Mouse (Mus musculus) adrenal gland, adult 2 months (tissue): Measurements from ENCODE around the gene Fosl2. TPM values are rescaled to one million over a fixed set of nuclear protein-coding genes. Genes with fewer than 3 reads are reported as not detected.

Source experiments
- DNase-seq: peaks from one replicate; pipeline ENCODE4 v3.0.0; 2021
- long read RNA-seq: library from polyadenylated mRNA; stranded (forward); transcript quantifications from one replicate; pipeline ENCODE4 v2.0.0, GENCODE M21; 2021
- polyA plus RNA-seq: library from polyadenylated mRNA; depleted of rRNA; stranded (reverse); fragments of >200 nt; gene quantifications from 2 replicates; pipeline ENCODE4 v1.2.3, GENCODE M21; 2012; rRNA removed
- total RNA-seq, 2 experiments: library from RNA; stranded (reverse); gene quantifications; 2 replicates each; pipeline ENCODE4 v1.2.3; 2021

The Fosl2 gene
- total RNA-seq (100 to 1,000 TPM; 275 to 347 TPM), polyA plus RNA-seq (186 and 248 TPM in 2 replicates)
- long read RNA-seq, full-length matches to known transcripts = 13 of 57 reads
- long read RNA-seq, partial matches to known transcripts = 43 of 57 reads
- long read RNA-seq, other reads (novel, unspliced or antisense) = 1 of 57 reads

- DNase-seq = peak; percentile 99
Measured at GRCm38 (mm10) chr5:32135336-32136206, at the start of gene Fosl2. Gene Fosl2, plus strand, starts transcription at chr5:32135801.

GRCm38 (mm10) chr5:32085971-32086370 lies 49.6 kb upstream of the Fosl2 start:
- no peak for DNase-seq

- no peak for DNase-seq
Measured at GRCm38 (mm10) chr5:32086526-32087090, 49.0 kb upstream of the Fosl2 start.

- no peak for DNase-seq
Measured at GRCm38 (mm10) chr5:32089481-32089880, 46.1 kb upstream of the Fosl2 start.

DNA sequence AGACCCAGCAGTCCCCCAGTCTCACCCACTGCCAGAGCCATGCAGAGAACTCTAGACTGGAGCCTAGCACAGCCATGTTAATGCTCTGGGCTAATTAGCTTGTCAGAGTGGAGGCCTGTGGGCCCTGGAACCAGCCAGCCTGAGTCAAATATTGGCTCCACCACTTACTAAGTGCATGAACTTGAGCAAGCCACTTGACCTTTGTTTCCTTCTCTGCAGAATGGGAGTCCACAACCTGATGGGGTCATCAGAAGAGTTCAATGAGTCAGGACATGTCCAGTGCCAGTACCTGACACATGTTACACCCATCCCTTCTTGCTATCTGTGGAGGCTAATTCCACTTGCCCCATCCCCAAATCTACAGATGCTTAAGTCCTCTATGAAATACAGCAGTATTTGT lies 43.3 kb upstream of the Fosl2 start:
- no peak for DNase-seq

DNA sequence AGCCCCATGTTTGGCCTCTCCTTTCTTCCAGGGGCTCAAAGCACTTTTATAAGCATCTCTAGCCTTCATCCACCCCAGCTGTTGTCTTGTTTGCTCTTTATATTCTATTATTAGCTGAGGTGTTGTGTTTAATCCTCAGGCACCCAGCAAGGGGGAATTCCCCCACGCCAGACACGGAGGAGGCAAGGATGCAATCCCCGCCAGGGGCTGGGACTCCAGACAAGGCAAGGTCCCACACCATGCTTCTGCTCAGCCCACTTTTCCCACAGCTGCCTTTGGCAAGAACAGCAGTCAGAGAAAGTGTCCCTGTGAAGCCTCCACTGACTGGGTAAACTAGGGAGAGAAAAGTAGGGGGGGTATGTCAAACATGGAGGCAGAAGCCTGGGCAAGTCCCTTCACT lies 36.9 kb upstream of the Fosl2 start:
- DNase-seq = no peak

DNA sequence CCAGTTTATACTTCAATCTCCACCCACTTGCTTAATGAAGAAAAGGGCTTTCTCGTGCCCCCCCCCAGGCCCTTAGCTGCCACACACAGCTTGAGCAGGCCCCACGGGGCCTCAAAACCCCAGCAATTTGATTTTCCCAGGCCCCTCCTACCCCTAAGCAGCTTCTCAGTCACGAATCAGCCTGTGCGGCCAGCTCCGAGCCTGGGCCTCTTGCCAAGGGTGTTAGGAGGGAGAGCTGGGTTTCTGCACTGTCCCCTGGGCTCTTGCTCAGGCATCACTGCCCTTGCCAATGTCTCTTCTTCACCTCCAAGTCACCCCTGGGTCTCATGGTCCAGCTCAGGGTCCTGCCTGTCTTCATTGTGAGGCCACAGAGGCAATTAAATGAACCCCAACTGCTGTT lies 33.1 kb upstream of the Fosl2 start:
- peak; percentile 76 for DNase-seq

GRCm38 (mm10) chr5:32102971-32103431 lies 32.6 kb upstream of the Fosl2 start:
- peak; percentile 56 for DNase-seq

- DNase-seq = no peak
Measured at GRCm38 (mm10) chr5:32103545-32103944, 32.1 kb upstream of the Fosl2 start.

- DNase-seq = no peak
Measured at GRCm38 (mm10) chr5:32104119-32104990, 31.2 kb upstream of the Fosl2 start.

- DNase-seq = no peak
Measured at GRCm38 (mm10) chr5:32106473-32107140, 29.0 kb upstream of the Fosl2 start.

DNA sequence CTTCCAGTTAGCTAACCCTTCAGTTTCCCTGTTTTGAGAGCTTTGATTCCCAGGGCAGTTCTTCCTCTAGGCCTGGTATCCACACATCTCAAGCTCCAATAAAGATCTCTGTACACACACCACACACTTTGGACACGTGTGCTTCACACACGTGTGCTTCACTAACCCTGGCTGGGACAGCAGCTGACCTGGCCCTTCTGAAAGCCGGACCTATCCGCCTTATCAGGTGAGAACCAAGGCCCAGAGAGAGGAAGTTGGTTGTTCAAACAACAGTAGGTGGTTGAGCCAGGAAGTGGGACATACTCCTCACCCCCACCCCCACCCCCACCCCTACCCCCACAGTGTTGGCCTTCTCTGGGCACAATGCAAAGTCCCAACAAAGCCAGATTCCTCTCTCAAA lies 24.9 kb upstream of the Fosl2 start:
- no peak for DNase-seq

DNA sequence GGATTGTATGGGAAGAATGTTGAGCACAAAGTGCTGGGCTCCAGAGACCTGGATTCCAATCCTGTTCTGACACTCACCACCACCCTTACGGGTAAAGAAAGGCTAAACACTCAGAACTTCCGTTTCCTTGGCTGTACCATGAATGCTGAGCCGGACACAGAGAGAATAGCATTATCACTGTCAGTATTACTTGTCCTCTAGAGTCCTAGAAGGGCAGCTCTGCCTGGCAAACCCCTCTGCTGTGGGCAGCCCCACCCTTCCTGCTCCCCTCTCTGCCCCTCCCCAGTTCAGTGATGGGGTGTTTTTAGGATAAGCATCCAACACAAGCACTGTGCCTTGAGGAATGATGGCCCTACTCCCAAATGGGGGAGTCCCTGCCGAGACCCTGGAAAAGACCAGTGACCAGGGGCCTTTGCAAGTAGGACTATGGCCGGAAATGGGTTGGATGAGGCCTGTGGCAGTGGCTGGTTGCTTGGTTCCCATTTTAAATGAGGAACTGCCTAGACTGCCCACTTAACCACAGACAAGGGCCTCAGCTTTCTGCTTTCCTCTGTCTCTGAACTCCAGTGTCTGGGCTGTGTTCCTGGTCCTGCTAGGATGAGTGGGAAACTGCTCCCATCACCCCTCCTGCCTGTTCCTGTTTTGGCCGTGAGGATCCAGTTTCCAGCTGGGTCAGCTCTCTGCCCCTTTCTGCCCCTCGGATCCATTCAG lies 23.2 kb upstream of the Fosl2 start:
- no peak for DNase-seq

DNA sequence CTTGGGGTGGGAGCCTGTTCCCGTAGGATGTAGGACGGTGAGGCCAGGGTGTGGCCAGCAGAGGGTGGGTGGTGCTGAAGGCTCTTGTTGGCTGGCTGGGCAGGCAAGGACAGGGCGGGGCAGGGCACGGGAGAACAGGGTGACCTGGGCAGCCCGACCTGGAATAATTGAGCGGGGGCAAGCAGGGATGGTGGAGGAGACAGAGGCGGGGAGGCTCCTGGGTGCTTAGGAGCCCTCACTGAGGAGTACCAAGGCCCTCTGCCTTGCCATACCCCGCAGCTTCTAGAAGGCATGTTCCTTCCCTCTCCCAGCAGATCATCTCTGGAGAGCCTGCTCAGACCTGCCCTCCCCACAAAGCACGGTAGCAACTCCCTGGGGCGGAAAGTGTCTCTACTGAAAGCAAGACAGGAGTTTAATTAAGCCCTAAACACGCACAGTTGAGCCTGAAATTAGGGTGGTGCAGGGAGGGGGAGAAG lies 14.7 kb upstream of the Fosl2 start:
- DNase-seq = no peak

DNA sequence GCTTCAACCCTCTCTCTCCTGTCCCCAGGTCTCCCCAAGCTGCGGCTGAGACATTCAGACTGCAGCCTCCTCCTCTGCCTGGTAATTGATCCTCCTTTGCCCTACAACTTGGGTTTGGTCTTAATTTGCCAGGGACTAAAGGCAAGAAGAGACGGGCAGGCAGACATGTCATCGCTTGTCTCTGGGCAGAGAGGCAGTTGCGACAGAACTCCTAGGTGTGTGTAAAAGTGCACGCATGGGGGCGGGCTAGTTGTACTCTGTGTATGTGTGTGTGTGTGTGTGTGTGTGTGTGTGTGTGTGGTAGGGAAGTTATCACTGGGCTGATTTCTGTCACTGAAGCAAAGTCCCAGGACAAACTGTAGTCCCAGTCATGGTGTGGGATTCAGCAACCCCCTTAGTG lies 13.7 kb upstream of the Fosl2 start:
- no peak for DNase-seq

DNA sequence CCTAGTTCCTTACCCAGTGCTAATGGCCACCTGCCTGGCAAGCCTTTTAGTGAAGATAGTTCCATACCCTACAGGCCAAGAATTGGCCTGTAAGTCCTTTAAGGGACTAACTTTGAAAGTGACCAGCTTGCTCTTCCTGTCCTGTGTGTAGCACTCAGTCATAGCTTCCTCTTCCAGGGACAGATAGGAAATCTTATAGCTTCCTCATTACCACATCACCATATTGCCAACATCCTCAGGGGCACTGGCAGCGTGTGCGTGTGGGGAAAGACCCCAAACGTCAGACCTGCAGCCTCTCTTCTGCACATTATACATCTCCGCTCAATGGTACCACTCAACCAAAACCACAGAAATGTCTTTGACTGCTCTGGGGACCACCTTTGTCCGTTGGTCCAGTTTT lies 13.2 kb upstream of the Fosl2 start:
- DNase-seq = no peak

DNA sequence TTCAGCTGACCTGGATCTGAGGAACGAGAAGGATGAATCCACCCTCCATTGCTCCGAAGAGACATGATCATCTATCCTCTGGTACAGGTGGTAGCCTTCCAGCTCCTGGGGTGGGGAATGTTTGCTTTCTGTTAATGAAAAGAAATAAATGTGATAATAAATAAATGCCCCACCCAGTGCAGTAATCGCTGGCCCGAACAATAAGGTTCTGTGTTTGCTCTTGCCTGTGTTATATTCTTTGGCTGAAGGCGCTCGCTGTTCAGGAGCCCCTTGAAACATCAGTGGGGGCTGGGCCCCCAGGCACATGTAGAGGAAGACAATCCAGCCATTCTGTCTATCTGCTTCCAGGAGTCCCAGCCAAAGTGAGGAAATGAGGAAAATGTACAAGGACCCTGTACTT lies 10.6 kb upstream of the Fosl2 start:
- no peak for DNase-seq

- no peak for DNase-seq
Measured at GRCm38 (mm10) chr5:32127226-32127625, 8.4 kb upstream of the Fosl2 start.

DNA sequence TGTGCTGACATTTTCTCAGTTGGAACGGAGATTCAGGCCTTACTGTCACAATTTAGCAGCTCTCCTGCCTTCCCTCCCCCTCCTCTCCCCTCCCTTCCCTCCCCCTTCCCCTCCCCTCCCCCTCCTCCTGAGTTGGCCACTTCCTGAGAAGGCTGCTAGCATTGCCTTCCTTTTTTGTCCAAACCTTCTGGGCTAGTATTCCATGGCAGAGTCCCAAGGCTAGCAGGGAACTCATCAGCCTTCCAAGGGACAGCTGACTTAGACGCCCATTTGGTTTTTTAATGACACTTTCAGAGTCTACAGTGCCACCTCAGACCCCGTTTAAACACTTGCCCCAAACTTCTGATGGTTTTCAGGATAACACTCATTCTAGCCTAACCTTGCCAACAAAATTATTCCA lies 7.7 kb upstream of the Fosl2 start:
- DNase-seq = no peak

GRCm38 (mm10) chr5:32132971-32133501 lies 2.6 kb upstream of the Fosl2 start:
- DNase-seq = peak; percentile 85
